Mouse (Mus musculus) ES-Bruce4 (cell line): Measurements from ENCODE around the gene Tmsb10.

Source experiments
- CTCF ChIP-seq: IDR thresholded peaks from one replicate; pipeline ENCODE4 v1.8.1; 2011; ENCODE audit warnings: low read depth, low read length
- EP300 ChIP-seq: IDR thresholded peaks from 2 replicates; pipeline ENCODE4 v1.6.1; 2011; ENCODE audit warnings: low read depth, low read length; ENCODE audit not compliant: insufficient read depth
- POLR2A ChIP-seq: IDR thresholded peaks from one replicate; pipeline ENCODE4 v1.8.1; 2011; ENCODE audit warnings: low read length; ENCODE audit not compliant: insufficient read depth

DNA sequence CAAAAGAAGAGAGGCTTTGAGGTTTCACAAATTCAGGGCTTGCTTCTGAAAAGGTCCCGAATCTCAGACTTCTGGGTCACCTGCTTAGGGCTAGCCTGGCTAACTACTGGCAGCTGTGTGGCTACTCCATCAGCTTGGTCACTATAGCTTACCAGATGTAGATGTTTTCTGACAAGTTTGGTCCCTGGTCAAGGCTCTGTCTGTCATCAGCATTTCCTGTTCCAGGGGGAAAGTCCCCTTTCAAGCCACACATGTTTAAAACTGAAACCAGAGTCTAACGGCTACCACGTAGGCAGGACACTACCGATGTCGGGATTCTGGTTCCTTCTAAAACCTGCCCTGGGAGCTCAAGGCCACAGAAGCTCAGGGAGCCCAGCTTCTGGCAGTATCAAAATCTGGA lies 20.7 kb downstream of the Tmsb10 start:
- TF ChIP-seq CTCF (no peak), POLR2A (no peak), EP300 (no peak)
